Mouse (Mus musculus): ENCODE data around the gene Vps11. TPM values are rescaled to one million over a fixed set of nuclear protein-coding genes. Genes with fewer than 3 reads are reported as not detected.
"Not testable (repeated sequence)": the region's sequence is repeated elsewhere in the genome, so short reads cannot be mapped to it uniquely, and the experiment has no call there.

Vps11 gene
- polyA plus RNA-seq (2015; fragmentation: Nextera tagmentation; extraction: Ambion mirVana): 43.5 and 46.4 TPM in 2 replicates

DNA sequence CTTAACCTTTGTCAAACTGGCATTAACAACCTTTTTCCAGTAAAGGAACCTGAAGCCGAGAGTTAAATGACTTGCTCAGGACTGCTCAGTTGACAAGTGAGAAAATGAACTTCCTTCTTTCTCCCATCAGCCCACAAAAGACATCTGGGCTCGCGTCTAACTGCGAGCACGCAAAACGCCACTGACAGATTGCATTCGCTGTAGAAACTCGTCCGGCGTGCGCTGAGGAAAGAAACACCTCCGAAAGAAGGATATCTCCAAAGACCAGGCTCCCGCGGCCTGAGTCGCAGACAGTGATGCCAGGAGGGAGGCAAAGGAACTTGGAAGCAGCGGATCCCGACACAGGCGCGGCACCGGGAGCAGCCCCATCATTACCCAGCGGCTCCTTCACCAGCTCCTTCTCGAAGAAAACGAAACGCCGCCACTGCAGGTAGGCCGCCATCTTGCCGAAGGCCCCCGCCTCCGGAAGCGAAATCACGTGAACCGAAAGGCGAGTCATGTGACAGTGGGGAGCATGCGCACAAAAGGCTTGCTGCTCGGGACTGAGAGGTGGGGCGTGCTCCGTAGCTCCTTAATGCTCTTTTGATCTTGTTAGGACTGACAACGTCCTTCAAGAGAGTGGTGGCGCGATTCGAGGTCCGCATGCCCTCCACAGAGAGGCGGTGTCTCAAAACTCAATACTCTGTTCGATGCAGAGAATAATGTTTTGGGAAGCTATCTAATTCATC, at the start of gene Vps11:
TSS of gene Vps11 (minus strand) at position 481 of the 728 bp plus-strand sequence.
- peak; percentile 94 for ATAC-seq
- 1% methylated on average over 44 of the region's 44 CpGs for WGBS

DNA sequence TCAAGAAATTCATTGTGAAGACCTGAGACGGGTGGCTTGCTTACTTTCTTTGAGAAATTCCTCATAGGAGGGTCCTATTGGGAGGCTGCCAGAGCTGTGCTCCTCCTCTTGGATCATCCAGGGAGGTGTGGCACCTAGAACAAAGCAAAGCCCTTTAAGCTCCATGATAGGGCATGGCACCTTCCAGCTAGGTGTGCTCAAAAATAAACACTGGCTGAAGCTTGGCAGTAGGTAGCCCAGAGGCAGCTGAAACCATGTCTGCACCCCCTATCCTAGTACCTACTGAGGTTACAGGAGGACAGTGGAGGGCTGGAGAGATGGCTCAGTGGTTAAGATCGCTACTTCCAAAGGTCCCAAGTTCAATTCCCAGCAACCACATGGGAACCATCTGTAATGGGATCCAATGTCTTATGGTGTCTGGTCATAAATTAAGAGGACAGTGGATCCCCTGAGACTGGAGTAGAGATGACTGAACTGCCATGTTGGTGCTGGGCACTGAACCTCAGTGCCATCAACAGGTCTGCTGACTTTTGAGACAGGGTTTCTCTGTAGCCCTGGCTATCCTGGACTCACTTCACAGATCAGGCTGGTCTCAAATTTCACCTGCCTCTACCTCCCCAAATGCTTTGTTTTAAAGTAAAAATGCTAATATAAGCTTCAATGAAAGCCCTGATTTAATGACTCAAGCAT, 49.3 kb upstream of the Vps11 start:
- no peaks in the 10 kb centered on the region for H3K27me3 ChIP-seq (replicated peaks; ENCODE audit: control insufficient read depth, insufficient read depth, low read length)
- 81% methylated on average over 2 of the region's 2 CpGs for WGBS
- no peak overlapping the region for H3K4me2 ChIP-seq (ENCODE audit: low read length)
- no peak overlapping the region for H3K27ac ChIP-seq (ENCODE audit: low read depth, low read length)
- H3K4me3 ChIP-seq (ENCODE audit: low read length): no peak overlapping the region
- ATAC-seq: no peak
- no peak overlapping the region for H3K9ac ChIP-seq (ENCODE audit: low read depth, low read length)
- H3K9me3 ChIP-seq (ENCODE audit: control insufficient read depth, low read length): no peaks in the 10 kb centered on the region
- H3K4me1 ChIP-seq (ENCODE audit: control insufficient read depth, insufficient read depth, low read depth, low read length): peaks cover 11% of the 10 kb centered on the region
- H3K36me3 ChIP-seq (ENCODE audit: control insufficient read depth, insufficient read depth, low read length): peaks cover 42% of the 10 kb centered on the region

More for the DNA sequence above, at the start of gene Vps11:
- Histone ChIP-seq H3K27me3 (replicated peaks; ENCODE audit: control insufficient read depth, insufficient read depth, low read length) (peaks cover 2% of the 10 kb centered on the region; the same call in 1 of the 2 replicates), H3K27ac (ENCODE audit: low read depth, low read length) (peak within 1 kb of the TSS; percentile 83), H3K4me2 (ENCODE audit: low read length) (peak within 1 kb of the TSS; percentile 67), H3K9ac (ENCODE audit: low read depth, low read length) (peak within 1 kb of the TSS; percentile 88), H3K4me1 (ENCODE audit: control insufficient read depth, insufficient read depth, low read depth, low read length) (peaks cover 6% of the 10 kb centered on the region), H3K4me3 (ENCODE audit: low read length) (peak within 1 kb of the TSS; percentile 90), H3K9me3 (ENCODE audit: control insufficient read depth, low read length) (no peaks in the 10 kb centered on the region), H3K36me3 (ENCODE audit: control insufficient read depth, insufficient read depth, low read length) (peaks cover 19% of the 10 kb centered on the region)

GRCm38 (mm10) chr9:44408693-44409092, 47.2 kb upstream of the Vps11 start:
- not testable (repeated sequence) for H3K9me3 ChIP-seq (ENCODE audit: control insufficient read depth, low read length)

GRCm38 (mm10) chr9:44407752-44408097, 46.3 kb upstream of the Vps11 start:
- ATAC-seq: peak; percentile 49; the same call in 1 of the 2 replicates
- no peaks in the 10 kb centered on the region for H3K27me3 ChIP-seq (replicated peaks; ENCODE audit: control insufficient read depth, insufficient read depth, low read length)
- peak overlapping the region; percentile 78 for H3K4me2 ChIP-seq (ENCODE audit: low read length)
- H3K27ac ChIP-seq (ENCODE audit: low read depth, low read length): peak overlapping the region; percentile 98
- H3K4me3 ChIP-seq (ENCODE audit: low read length): peak overlapping the region; percentile 55
- H3K9me3 ChIP-seq (ENCODE audit: control insufficient read depth, low read length): no peaks in the 10 kb centered on the region
- H3K36me3 ChIP-seq (ENCODE audit: control insufficient read depth, insufficient read depth, low read length): peaks cover 46% of the 10 kb centered on the region
- WGBS: 1% methylated on average over 24 of the region's 24 CpGs
- peak overlapping the region; percentile 73 for H3K9ac ChIP-seq (ENCODE audit: low read depth, low read length)
- peaks cover 15% of the 10 kb centered on the region for H3K4me1 ChIP-seq (ENCODE audit: control insufficient read depth, insufficient read depth, low read depth, low read length)

More at GRCm38 (mm10) chr9:44408693-44409092, 47.2 kb upstream of the Vps11 start:
- H3K4me2 ChIP-seq (ENCODE audit: low read length): peak overlapping the region; percentile 78
- H3K4me1 ChIP-seq (ENCODE audit: control insufficient read depth, insufficient read depth, low read depth, low read length): peaks cover 15% of the 10 kb centered on the region
- H3K27ac ChIP-seq (ENCODE audit: low read depth, low read length); H3K9ac ChIP-seq (ENCODE audit: low read depth, low read length); ATAC-seq; H3K27me3 ChIP-seq (replicated peaks; ENCODE audit: control insufficient read depth, insufficient read depth, low read length): not testable (repeated sequence)
- H3K4me3 ChIP-seq (ENCODE audit: low read length): peak overlapping the region; percentile 55
- WGBS: 86% methylated on average over 9 of the region's 9 CpGs
- peaks cover 48% of the 10 kb centered on the region for H3K36me3 ChIP-seq (ENCODE audit: control insufficient read depth, insufficient read depth, low read length)

DNA sequence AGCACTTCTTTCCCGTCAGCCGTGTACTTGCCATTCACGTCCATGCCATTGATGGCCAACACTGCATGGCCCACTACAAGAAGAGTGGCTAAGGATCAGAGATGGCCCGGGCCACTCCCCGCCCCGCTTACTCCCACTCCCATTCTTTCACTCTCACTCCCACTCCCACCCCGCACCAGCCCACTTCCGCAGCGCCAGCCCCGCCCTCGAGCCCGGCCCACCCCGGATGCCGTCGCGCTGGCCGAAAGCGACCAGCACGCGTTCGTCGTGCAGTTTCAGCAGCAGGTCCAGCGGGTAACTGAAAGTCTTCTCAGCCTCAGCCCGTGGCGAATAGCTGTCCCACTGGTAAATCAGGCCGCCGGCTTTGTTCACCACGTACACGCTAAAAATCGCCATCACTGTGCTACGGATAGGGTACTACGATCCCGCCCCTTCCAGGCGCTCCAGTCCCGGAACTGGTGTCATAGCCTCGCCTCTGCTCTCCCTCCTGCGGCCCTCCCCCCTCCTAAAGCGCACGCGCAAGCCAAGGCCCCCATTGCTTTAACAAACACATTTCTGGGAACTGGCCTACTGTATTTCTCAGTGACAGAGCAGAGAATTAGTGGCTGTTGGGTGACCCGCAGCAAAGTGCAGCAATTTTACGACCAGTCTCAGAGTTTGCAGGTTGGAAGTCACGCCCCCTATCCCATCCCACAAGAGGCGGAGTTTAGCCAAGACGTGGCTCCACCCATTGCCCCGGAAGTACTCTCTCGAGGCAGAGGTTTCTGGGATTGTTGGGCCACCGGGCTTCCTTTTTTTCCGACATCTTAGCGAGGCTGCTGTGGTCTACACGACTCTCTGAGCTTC, 45.7 kb upstream of the Vps11 start, which contains the start of the genes Rps25 and Trappc4:
TSS of gene Rps25 (plus strand) at position 234 of the 846 bp plus-strand sequence.
TSS of gene Trappc4 (minus strand) at position 695 of the 846 bp plus-strand sequence.
- Histone ChIP-seq H3K27me3 (replicated peaks; ENCODE audit: control insufficient read depth, insufficient read depth, low read length) (no peaks in the 10 kb centered on the region), H3K9me3 (ENCODE audit: control insufficient read depth, low read length) (no peaks in the 10 kb centered on the region), H3K4me1 (ENCODE audit: control insufficient read depth, insufficient read depth, low read depth, low read length) (peaks cover 15% of the 10 kb centered on the region), H3K27ac (ENCODE audit: low read depth, low read length) (peak within 1 kb of the TSS; percentile 98), H3K4me3 (ENCODE audit: low read length) (peak within 1 kb of the TSS; percentile 55), H3K4me2 (ENCODE audit: low read length) (peak within 1 kb of the TSS; percentile 78), H3K9ac (ENCODE audit: low read depth, low read length) (peak within 1 kb of the TSS; percentile 77), H3K36me3 (ENCODE audit: control insufficient read depth, insufficient read depth, low read length) (peaks cover 45% of the 10 kb centered on the region)
- WGBS: under 1% methylated on average over 49 of the region's 51 CpGs
- ATAC-seq: peak; percentile 98

- ATAC-seq: no peak
- H3K36me3 ChIP-seq (ENCODE audit: control insufficient read depth, insufficient read depth, low read length): peaks cover 41% of the 10 kb centered on the region
Observed at GRCm38 (mm10) chr9:44405011-44405410, 43.5 kb upstream of the Vps11 start.

DNA sequence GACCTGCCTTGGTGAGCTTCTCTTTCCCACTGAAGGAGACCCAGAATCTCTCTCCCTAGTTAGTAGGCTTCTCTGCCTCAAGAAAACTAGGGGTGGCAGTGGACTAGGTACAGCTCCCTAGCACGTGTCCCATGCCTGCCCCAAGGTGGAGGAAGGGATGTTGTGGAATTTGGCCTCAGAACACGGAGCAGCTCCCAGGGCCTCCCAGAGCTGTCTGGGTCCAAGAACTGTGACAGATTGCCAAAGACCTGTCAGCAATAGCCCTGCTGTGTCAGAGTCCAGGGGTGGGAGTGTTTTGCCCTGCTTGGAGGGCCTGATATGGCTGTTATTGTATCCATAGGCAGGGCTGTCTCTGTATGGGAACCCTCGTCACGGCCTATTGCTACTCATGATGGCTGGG, 39.6 kb upstream of the Vps11 start:
- H3K4me3 ChIP-seq (ENCODE audit: low read length): no peak overlapping the region
- H3K27me3 ChIP-seq (replicated peaks; ENCODE audit: control insufficient read depth, insufficient read depth, low read length): no peaks in the 10 kb centered on the region
- H3K9me3 ChIP-seq (ENCODE audit: control insufficient read depth, low read length): no peaks in the 10 kb centered on the region
- H3K4me2 ChIP-seq (ENCODE audit: low read length): no peak overlapping the region
- peaks cover 33% of the 10 kb centered on the region for H3K36me3 ChIP-seq (ENCODE audit: control insufficient read depth, insufficient read depth, low read length)
- no peak for ATAC-seq
- H3K27ac ChIP-seq (ENCODE audit: low read depth, low read length): no peak overlapping the region
- peaks cover 26% of the 10 kb centered on the region for H3K4me1 ChIP-seq (ENCODE audit: control insufficient read depth, insufficient read depth, low read depth, low read length)
- WGBS: 81% methylated on average over 4 of the region's 4 CpGs
- H3K9ac ChIP-seq (ENCODE audit: low read depth, low read length): no peak overlapping the region

More at GRCm38 (mm10) chr9:44405011-44405410, 43.5 kb upstream of the Vps11 start:
- H3K27ac ChIP-seq (ENCODE audit: low read depth, low read length): no peak overlapping the region
- 90% methylated on average over 3 of the region's 3 CpGs for WGBS
- no peak overlapping the region for H3K4me3 ChIP-seq (ENCODE audit: low read length)
- peaks cover 15% of the 10 kb centered on the region for H3K4me1 ChIP-seq (ENCODE audit: control insufficient read depth, insufficient read depth, low read depth, low read length)
- H3K9me3 ChIP-seq (ENCODE audit: control insufficient read depth, low read length): no peaks in the 10 kb centered on the region
- no peak overlapping the region for H3K4me2 ChIP-seq (ENCODE audit: low read length)
- H3K9ac ChIP-seq (ENCODE audit: low read depth, low read length): no peak overlapping the region
- no peaks in the 10 kb centered on the region for H3K27me3 ChIP-seq (replicated peaks; ENCODE audit: control insufficient read depth, insufficient read depth, low read length)

DNA sequence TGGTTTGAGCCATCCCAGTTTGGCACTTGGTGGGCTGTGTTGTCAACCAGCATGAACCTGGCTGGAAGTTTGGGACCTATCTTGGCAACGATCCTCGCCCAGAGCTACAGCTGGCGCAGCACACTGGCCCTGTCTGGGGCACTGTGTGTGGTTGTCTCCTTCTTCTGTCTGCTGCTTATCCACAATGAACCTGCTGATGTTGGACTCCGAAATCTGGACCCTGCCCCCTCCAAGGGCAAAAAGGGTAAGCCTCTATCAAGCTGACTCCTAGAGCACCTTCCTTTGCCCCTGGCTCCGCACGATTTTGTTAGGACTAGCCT, 38.3 kb upstream of the Vps11 start:
- Histone ChIP-seq H3K9ac (ENCODE audit: low read depth, low read length) (no peak overlapping the region), H3K27me3 (replicated peaks; ENCODE audit: control insufficient read depth, insufficient read depth, low read length) (no peaks in the 10 kb centered on the region), H3K4me3 (ENCODE audit: low read length) (no peak overlapping the region), H3K4me2 (ENCODE audit: low read length) (peak overlapping the region; percentile 9; the same call in 1 of the 2 replicates), H3K36me3 (ENCODE audit: control insufficient read depth, insufficient read depth, low read length) (peaks cover 30% of the 10 kb centered on the region), H3K4me1 (ENCODE audit: control insufficient read depth, insufficient read depth, low read depth, low read length) (peaks cover 19% of the 10 kb centered on the region), H3K27ac (ENCODE audit: low read depth, low read length) (no peak overlapping the region), H3K9me3 (ENCODE audit: control insufficient read depth, low read length) (no peaks in the 10 kb centered on the region)
- ATAC-seq: no peak
- WGBS: 85% methylated on average over 6 of the region's 6 CpGs
